Mouse (Mus musculus) neural tube, embryonic 11.5 days (tissue): ENCODE data around the gene Slx4. TPM values are rescaled to one million over a fixed set of nuclear protein-coding genes. Genes with fewer than 3 reads are reported as not detected.

Source experiments
- ATAC-seq: fragments of 200-750 bp; cut with Nextera tagmentation; 2 replicates; pipeline ENCODE4 v1.8.0; 2017; ENCODE audit warnings: moderate number of reproducible peaks, mild to moderate bottlenecking, moderate TSS enrichment, moderate library complexity; ENCODE audit not compliant: insufficient read depth, low FRiP score, low TSS enrichment
- DNase-seq: peaks from one replicate; pipeline ENCODE4 v3.0.0-alpha.2; 2015; ENCODE audit warnings: low spot score
- H3K27ac ChIP-seq: fragments of 300-500 bp; sonication (generic); 2 replicates; pipeline ENCODE4 v1.5.1; 2014; ENCODE audit warnings: low read depth, mild to moderate bottlenecking, low read length
- H3K27me3 ChIP-seq: fragments of 300-500 bp; sonication (generic); 2 replicates; pipeline ENCODE4 v1.6.1; 2014; ENCODE audit warnings: mild to moderate bottlenecking, low read length, mixed read lengths; ENCODE audit not compliant: control insufficient read depth, insufficient read depth
- H3K36me3 ChIP-seq: fragments of 300-500 bp; sonication (generic); 2 replicates; pipeline ENCODE4 v1.6.1; 2014; ENCODE audit warnings: mild to moderate bottlenecking, low read length, moderate library complexity, mixed read lengths; ENCODE audit not compliant: control insufficient read depth, insufficient read depth
- H3K4me1 ChIP-seq: fragments of 300-500 bp; sonication (generic); 2 replicates; pipeline ENCODE4 v1.6.1; 2014; ENCODE audit warnings: low read length, mixed read lengths; ENCODE audit not compliant: control insufficient read depth, insufficient read depth
- H3K4me2 ChIP-seq: fragments of 300-500 bp; sonication (generic); 2 replicates; pipeline ENCODE4 v1.6.1; 2014; ENCODE audit warnings: low read depth, mild to moderate bottlenecking, moderate library complexity
- H3K4me3 ChIP-seq: fragments of 300-500 bp; sonication (generic); 2 replicates; pipeline ENCODE4 v1.5.1; 2014; ENCODE audit warnings: low read depth, low read length
- H3K9ac ChIP-seq: fragments of 300-500 bp; sonication (generic); 2 replicates; pipeline ENCODE4 v1.6.1; 2014; ENCODE audit warnings: mild to moderate bottlenecking, low read length
- H3K9me3 ChIP-seq: fragments of 300-500 bp; sonication (generic); 2 replicates; pipeline ENCODE4 v1.6.1; 2016; ENCODE audit warnings: low read length; ENCODE audit not compliant: control insufficient read depth
- WGBS: fragments of 180-500 bp; shearing (Covaris S2); extraction: QIAGEN DNeasy Blood & Tissue Kit; methylation state at CpG from one replicate; pipeline ENCODE4 v1.1.7; 2014; 5-methylcytosine and 5-hydroxymethylcytosine counted together
- polyA plus RNA-seq: library from polyadenylated mRNA; unstranded; fragments of >200 nt; fragmentation: Nextera tagmentation; extraction: Ambion mirVana; gene quantifications from 2 replicates; pipeline ENCODE4 v1.2.1, GENCODE M21; 2014

The Slx4 gene
- 31.2 and 35.4 TPM in 2 replicates for polyA plus RNA-seq

GRCm38 (mm10) chr16:4003489-4004398, at the start of gene Slx4:
TSS of gene Slx4 (minus strand) at chr16:4003770.
- Histone ChIP-seq H3K27me3 (no peaks in the 10 kb centered on the region), H3K27ac (peak within 1 kb of the TSS; percentile 72)

GRCm38 (mm10) chr16:4052601-4053000, 49.0 kb upstream of the Slx4 start:
- WGBS, result 94% methylated on average over 4 of the region's 4 CpGs
- H3K9me3 ChIP-seq, result no peaks in the 10 kb centered on the region
- ATAC-seq (no peak), DNase-seq (no peak)
- H3K4me1 ChIP-seq, result no peaks in the 10 kb centered on the region
- no peak overlapping the region for H3K27ac ChIP-seq
- H3K4me2 ChIP-seq, result no peak overlapping the region
- H3K27me3 ChIP-seq, result no peaks in the 10 kb centered on the region
- no peak overlapping the region for H3K4me3 ChIP-seq
- H3K36me3 ChIP-seq, result peaks cover 12% of the 10 kb centered on the region; the same call in 1 of the 2 replicates
- no peak overlapping the region for H3K9ac ChIP-seq

More at GRCm38 (mm10) chr16:4003489-4004398, at the start of gene Slx4:
- ATAC-seq (peak; percentile 98), DNase-seq (peak; percentile 98)
- 1% methylated on average over 58 of the region's 58 CpGs for WGBS
- Histone ChIP-seq H3K9ac (peak within 1 kb of the TSS; percentile 85), H3K4me3 (peak within 1 kb of the TSS; percentile 80), H3K9me3 (no peaks in the 10 kb centered on the region), H3K4me1 (0 out of 2 replicates have a peak, but pooled peaks cover 8% of the 10 kb centered on the region), H3K4me2 (peak within 1 kb of the TSS; percentile 86), H3K36me3 (peaks cover 5% of the 10 kb centered on the region)

GRCm38 (mm10) chr16:4045524-4045923, 42.0 kb upstream of the Slx4 start:
- DNase-seq (no peak), ATAC-seq (no peak)
- Histone ChIP-seq H3K27ac (no peak overlapping the region), H3K9me3 (no peaks in the 10 kb centered on the region), H3K27me3 (no peaks in the 10 kb centered on the region), H3K4me2 (no peak overlapping the region), H3K36me3 (peaks cover 10% of the 10 kb centered on the region), H3K4me1 (no peaks in the 10 kb centered on the region), H3K9ac (no peak overlapping the region), H3K4me3 (no peak overlapping the region)
- WGBS, result 91% methylated on average over 4 of the region's 4 CpGs

GRCm38 (mm10) chr16:4044093-4044492, 40.5 kb upstream of the Slx4 start:
- no peak overlapping the region for H3K4me2 ChIP-seq
- WGBS, result 97% methylated on average over 2 of the region's 2 CpGs
- H3K9ac ChIP-seq, result no peak overlapping the region
- H3K27me3 ChIP-seq, result no peaks in the 10 kb centered on the region
- H3K4me3 ChIP-seq, result no peak overlapping the region
- peaks cover 14% of the 10 kb centered on the region for H3K36me3 ChIP-seq
- ATAC-seq (no peak), DNase-seq (no peak)
- no peaks in the 10 kb centered on the region for H3K4me1 ChIP-seq
- H3K9me3 ChIP-seq, result no peaks in the 10 kb centered on the region
- no peak overlapping the region for H3K27ac ChIP-seq

DNA sequence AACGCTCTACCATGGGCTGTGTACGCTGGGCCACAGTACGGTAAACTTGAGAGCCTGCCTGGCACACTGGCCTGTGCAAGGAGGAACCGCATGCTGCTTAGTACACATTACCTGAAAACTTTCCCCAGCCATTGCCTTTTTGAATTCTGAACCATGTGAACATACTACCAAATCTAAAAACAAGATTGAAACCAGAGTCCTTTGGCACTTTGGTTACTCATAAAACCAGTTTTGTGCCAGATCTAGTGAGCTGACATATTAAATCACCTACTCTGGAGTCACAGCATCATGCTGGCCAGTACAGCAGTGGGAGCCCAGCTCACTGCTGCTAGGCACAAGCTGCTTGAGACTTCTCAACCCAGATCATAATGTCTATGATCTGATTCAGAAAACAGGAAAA, 38.1 kb upstream of the Slx4 start:
- ATAC-seq, result no peak
- Histone ChIP-seq H3K36me3 (peaks cover 17% of the 10 kb centered on the region), H3K27ac (no peak overlapping the region), H3K4me1 (no peaks in the 10 kb centered on the region), H3K27me3 (no peaks in the 10 kb centered on the region), H3K4me3 (no peak overlapping the region), H3K4me2 (no peak overlapping the region), H3K9me3 (no peaks in the 10 kb centered on the region), H3K9ac (no peak overlapping the region)
- no peak for DNase-seq
- WGBS, result 98% methylated on average over 4 of the region's 4 CpGs

DNA sequence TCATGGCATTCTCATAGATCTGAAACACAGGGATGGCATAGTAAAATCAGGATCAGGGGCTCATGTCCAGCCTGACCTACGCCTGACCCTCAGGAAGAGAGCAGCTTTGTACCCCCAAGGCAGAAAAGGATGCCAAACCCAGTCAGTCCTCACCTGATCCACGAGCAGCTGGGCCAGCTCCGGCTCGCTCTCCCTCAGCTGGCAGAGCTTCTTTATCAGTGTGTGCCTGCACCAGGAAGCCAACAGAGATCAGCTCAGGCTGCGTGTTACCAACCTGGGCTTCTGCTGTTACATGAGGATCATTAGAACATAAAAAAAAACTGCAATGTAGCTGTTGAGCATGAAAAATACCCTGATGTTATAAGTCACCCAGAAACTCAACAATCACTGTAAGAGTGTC, 36.6 kb upstream of the Slx4 start:
- Histone ChIP-seq H3K27me3 (no peaks in the 10 kb centered on the region), H3K9ac (no peak overlapping the region), H3K4me3 (no peak overlapping the region), H3K4me1 (no peaks in the 10 kb centered on the region), H3K36me3 (peaks cover 17% of the 10 kb centered on the region), H3K27ac (no peak overlapping the region), H3K4me2 (no peak overlapping the region), H3K9me3 (no peaks in the 10 kb centered on the region)
- ATAC-seq (no peak), DNase-seq (no peak)
- WGBS, result 92% methylated on average over 5 of the region's 5 CpGs

DNA sequence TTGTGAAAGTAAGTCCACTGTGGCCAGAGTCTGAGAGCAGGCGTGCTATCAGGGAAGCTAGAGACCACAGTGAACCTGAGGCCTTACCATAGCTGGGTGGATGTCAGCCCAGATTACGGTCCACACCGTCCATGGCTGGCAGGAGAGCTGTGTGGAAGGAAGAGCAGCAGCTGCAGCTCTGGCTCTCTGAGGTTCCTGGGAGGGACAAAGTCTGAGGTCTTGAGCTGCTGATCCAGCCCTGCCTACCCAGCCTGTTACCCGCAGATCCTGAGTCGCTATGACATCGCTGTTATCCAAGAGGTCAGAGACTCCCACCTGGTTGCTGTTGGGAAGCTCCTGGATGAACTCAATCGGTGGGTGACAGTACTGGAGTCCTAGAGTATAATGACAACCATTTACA, 34.1 kb upstream of the Slx4 start:
- Histone ChIP-seq H3K4me3 (no peak overlapping the region), H3K4me1 (no peaks in the 10 kb centered on the region), H3K4me2 (no peak overlapping the region), H3K9ac (no peak overlapping the region), H3K27me3 (no peaks in the 10 kb centered on the region), H3K9me3 (no peaks in the 10 kb centered on the region), H3K27ac (no peak overlapping the region), H3K36me3 (peaks cover 11% of the 10 kb centered on the region)
- WGBS, result 93% methylated on average over 7 of the region's 7 CpGs
- ATAC-seq (no peak), DNase-seq (no peak)

- DNase-seq, result no peak
- H3K4me1 ChIP-seq, result no peaks in the 10 kb centered on the region
- no peak for ATAC-seq
- WGBS, result 87% methylated on average over 5 of the region's 5 CpGs
- no peak within 1 kb of the TSS for H3K27ac ChIP-seq
- no peak within 1 kb of the TSS for H3K4me2 ChIP-seq
- no peaks in the 10 kb centered on the region for H3K27me3 ChIP-seq
- no peaks in the 10 kb centered on the region for H3K9me3 ChIP-seq
- H3K4me3 ChIP-seq, result no peak within 1 kb of the TSS
- no peak within 1 kb of the TSS for H3K9ac ChIP-seq
- H3K36me3 ChIP-seq, result peaks cover 11% of the 10 kb centered on the region
Measured at GRCm38 (mm10) chr16:4036807-4037206, 33.2 kb upstream of the Slx4 start, which contains the start of gene Dnase1. TSS of gene Dnase1 (plus strand) at chr16:4036942.

- DNase-seq (no peak), ATAC-seq (no peak)
- Histone ChIP-seq H3K9ac (no peak overlapping the region), H3K4me3 (no peak overlapping the region), H3K9me3 (no peaks in the 10 kb centered on the region), H3K27me3 (no peaks in the 10 kb centered on the region), H3K36me3 (peaks cover 11% of the 10 kb centered on the region), H3K4me2 (no peak overlapping the region), H3K27ac (no peak overlapping the region), H3K4me1 (no peaks in the 10 kb centered on the region)
- WGBS, result 78% methylated on average over 2 of the region's 2 CpGs
Measured at GRCm38 (mm10) chr16:4035575-4035974, 32.0 kb upstream of the Slx4 start.
